Mouse (Mus musculus): ENCODE data around the gene Hist1h4i. TPM values are rescaled to one million over a fixed set of nuclear protein-coding genes. Genes with fewer than 3 reads are reported as not detected.
A peak's percentile ranks its signal among the peaks of the same experiment; 100 is the strongest.

The Hist1h4i gene
- polyA plus RNA-seq, 2 experiments, result 36.5 to 87.2 TPM

DNA sequence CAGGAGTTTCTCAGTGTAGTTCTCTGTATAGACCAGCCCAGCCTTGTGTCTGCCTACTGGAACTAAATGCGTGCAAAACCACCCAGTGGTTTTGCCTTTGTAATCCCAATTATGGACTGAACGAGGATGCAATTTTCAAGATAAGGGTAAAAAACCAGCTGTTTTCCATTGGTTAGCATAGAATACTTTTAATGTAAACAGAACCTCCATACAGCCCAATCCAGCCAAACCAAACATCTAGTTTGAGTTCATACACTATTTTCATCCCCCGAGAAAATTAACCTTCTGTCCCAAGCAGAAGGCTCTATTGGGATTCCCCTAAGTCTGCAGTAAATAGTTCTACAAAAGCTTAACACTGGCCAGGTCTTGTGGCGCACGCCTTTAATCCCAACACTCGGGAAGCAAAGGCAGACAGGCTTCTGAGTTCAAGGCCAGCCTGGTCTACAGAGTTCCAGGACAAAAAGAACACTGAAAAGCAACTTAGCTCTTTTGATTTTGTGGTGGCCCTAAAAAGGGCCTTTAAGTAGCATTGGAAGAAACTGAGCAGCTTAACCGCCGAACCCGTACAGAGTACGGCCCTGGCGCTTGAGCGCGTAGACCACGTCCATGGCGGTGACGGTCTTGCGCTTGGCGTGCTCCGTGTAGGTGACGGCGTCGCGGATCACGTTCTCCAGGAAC, 559 bp downstream of the Hist1h4i start:
- under 1% methylated on average over 17 of the region's 24 CpGs for WGBS (ENCODE audit: insufficient replicate concordance)
- DNase-seq (ENCODE audit: low read depth in 3 of 3, low spot score in 3 of 3) (peak in 2 of 3 experiments; percentile 69 to 87), ATAC-seq (ENCODE audit: insufficient read depth) (peak; percentile 44)
- H3K4me1 ChIP-seq (replicated peaks; ENCODE audit: control insufficient read depth in 2 of 2, insufficient read depth in 2 of 2, low read length in 1 of 2), result peaks cover 24 to 37% of the 10 kb centered on the region in 2 experiments
- no peaks in the 10 kb centered on the region for H3K36me3 ChIP-seq (replicated peaks; ENCODE audit: control insufficient read depth, insufficient read depth, low read depth)
- H3K4me3 ChIP-seq (ENCODE audit: insufficient read depth in 1 of 2, low read depth in 2 of 2, low read length in 2 of 2), result peak overlapping the region; percentile 63 to 67
- peak; percentile 30 for TF ChIP-seq EP300 (IDR thresholded peaks at IDR 0.05; ENCODE audit: low read depth)
- TF ChIP-seq CTCF (IDR thresholded peaks at IDR 0.05; ENCODE audit: low read depth), result no peak
- peak overlapping the region; percentile 91 for H3K9ac ChIP-seq (replicated peaks)
- peak overlapping the region; percentile 72 for H3K4me2 ChIP-seq (ENCODE audit: low read depth)
- no peaks in the 10 kb centered on the region for H3K9me3 ChIP-seq (ENCODE audit: control insufficient read depth, low read length)
- H3K27me3 ChIP-seq (ENCODE audit: control insufficient read depth, insufficient read depth, low read length), result no peaks in the 10 kb centered on the region
- H3K27ac ChIP-seq, result peak overlapping the region; percentile 100

DNA sequence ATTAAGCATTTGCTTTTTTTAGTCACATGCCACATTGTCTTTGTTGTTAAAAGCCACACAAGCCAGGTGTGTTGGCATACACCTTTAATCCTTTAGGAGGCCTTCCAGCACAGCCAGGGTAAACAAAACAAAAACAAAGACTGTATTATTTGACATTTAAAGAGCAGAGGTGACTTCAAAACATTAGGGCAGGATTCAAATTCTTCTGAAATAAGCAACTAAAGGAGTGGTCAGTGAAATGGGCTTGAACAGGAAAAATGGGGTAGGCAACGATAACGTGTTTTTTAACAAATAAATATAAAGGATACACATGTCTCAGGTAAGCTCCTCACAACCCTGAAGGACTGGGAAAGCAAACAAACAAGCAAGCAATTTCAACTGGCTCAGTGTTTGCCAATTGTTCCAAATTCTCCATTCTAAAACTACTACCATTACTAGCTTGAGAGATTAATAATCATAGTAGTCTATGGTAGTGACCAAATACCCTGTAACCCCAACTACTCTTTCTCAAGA, 1.2 kb downstream of the Hist1h4i start:
- 4% methylated on average over 2 of the region's 2 CpGs for WGBS (ENCODE audit: insufficient replicate concordance)
- DNase-seq (ENCODE audit: low read depth in 3 of 3, low spot score in 3 of 3), result no peak

GRCm38 (mm10) chr13:22039364-22039763, 1.8 kb downstream of the Hist1h4i start:
- Histone ChIP-seq H3K9me3 (ENCODE audit: control insufficient read depth, low read length) (no peaks in the 10 kb centered on the region), H3K36me3 (replicated peaks; ENCODE audit: control insufficient read depth, insufficient read depth, low read depth) (no peaks in the 10 kb centered on the region), H3K9ac (replicated peaks) (peak overlapping the region; percentile 91), H3K4me1 (replicated peaks; ENCODE audit: control insufficient read depth in 2 of 2, insufficient read depth in 2 of 2, low read length in 1 of 2) (peaks cover 18 to 26% of the 10 kb centered on the region in 2 experiments), H3K27me3 (ENCODE audit: control insufficient read depth, insufficient read depth, low read length) (no peaks in the 10 kb centered on the region), H3K27ac (peak overlapping the region; percentile 100), H3K4me3 (ENCODE audit: insufficient read depth in 1 of 2, low read depth in 2 of 2, low read length in 2 of 2) (peak overlapping the region; percentile 32 to 67; a peak in 3 of 4 replicates), H3K4me2 (ENCODE audit: low read depth) (peak overlapping the region; percentile 72)
- DNase-seq (ENCODE audit: low read depth in 3 of 3, low spot score in 3 of 3) (no peak), ATAC-seq (ENCODE audit: insufficient read depth) (no peak)
- TF ChIP-seq EP300 (IDR thresholded peaks at IDR 0.05; ENCODE audit: low read depth) (no peak), CTCF (IDR thresholded peaks at IDR 0.05; ENCODE audit: low read depth) (no peak)
- 54% methylated on average over 5 of the region's 5 CpGs for WGBS (ENCODE audit: insufficient replicate concordance)

More for the DNA sequence above, 1.2 kb downstream of the Hist1h4i start:
- peak overlapping the region; percentile 72 for H3K4me2 ChIP-seq (ENCODE audit: low read depth)
- no peaks in the 10 kb centered on the region for H3K27me3 ChIP-seq (ENCODE audit: control insufficient read depth, insufficient read depth, low read length)
- H3K36me3 ChIP-seq (replicated peaks; ENCODE audit: control insufficient read depth, insufficient read depth, low read depth), result no peaks in the 10 kb centered on the region
- no peak for ATAC-seq (ENCODE audit: insufficient read depth)
- no peak for TF ChIP-seq CTCF (IDR thresholded peaks at IDR 0.05; ENCODE audit: low read depth)
- H3K27ac ChIP-seq, result peak overlapping the region; percentile 100
- H3K4me1 ChIP-seq (replicated peaks; ENCODE audit: control insufficient read depth in 2 of 2, insufficient read depth in 2 of 2, low read length in 1 of 2), result peaks cover 23 to 31% of the 10 kb centered on the region in 2 experiments
- no peaks in the 10 kb centered on the region for H3K9me3 ChIP-seq (ENCODE audit: control insufficient read depth, low read length)
- H3K4me3 ChIP-seq (ENCODE audit: insufficient read depth in 1 of 2, low read depth in 2 of 2, low read length in 2 of 2), result peak overlapping the region; percentile 63 to 67
- peak overlapping the region; percentile 91 for H3K9ac ChIP-seq (replicated peaks)

DNA sequence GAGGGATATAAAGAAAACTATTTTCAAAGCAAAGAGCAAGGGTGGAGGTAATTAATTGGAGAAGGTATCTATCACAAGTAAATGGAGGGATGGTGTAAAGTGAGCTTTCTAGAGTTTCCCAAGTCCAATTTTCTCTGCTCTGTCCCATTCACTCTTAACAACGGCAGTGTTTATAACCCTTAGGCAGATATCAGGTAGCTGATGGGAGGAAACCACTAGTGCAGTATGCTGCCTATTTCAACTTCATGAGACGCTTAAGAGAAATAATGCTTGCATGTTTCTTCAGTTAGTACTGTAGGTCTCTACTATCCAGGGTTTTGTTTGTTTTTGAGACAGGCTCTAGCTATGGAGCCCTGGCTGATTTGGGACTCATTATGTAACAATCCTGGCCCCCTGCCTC, 3.7 kb downstream of the Hist1h4i start:
- Histone ChIP-seq H3K36me3 (replicated peaks; ENCODE audit: control insufficient read depth, insufficient read depth, low read depth) (no peaks in the 10 kb centered on the region), H3K9me3 (ENCODE audit: control insufficient read depth, low read length) (no peaks in the 10 kb centered on the region), H3K4me1 (replicated peaks; ENCODE audit: control insufficient read depth in 2 of 2, insufficient read depth in 2 of 2, low read length in 1 of 2) (peaks cover 18 to 34% of the 10 kb centered on the region in 2 experiments), H3K9ac (replicated peaks) (peak overlapping the region; percentile 78), H3K27me3 (ENCODE audit: control insufficient read depth, insufficient read depth, low read length) (no peaks in the 10 kb centered on the region), H3K4me2 (ENCODE audit: low read depth) (peak overlapping the region; percentile 72), H3K27ac (peak overlapping the region; percentile 100), H3K4me3 (ENCODE audit: insufficient read depth in 1 of 2, low read depth in 2 of 2, low read length in 2 of 2) (peak overlapping the region in 1 of 2 experiments; percentile 42; a peak in 3 of 4 replicates)
- WGBS (ENCODE audit: insufficient replicate concordance), result 38% methylated on average over 2 of the region's 2 CpGs
- no peak for ATAC-seq (ENCODE audit: insufficient read depth)
- no peak for DNase-seq (ENCODE audit: low read depth in 3 of 3, low spot score in 3 of 3)
- TF ChIP-seq EP300 (IDR thresholded peaks at IDR 0.05; ENCODE audit: low read depth), result no peak
- TF ChIP-seq CTCF (IDR thresholded peaks at IDR 0.05; ENCODE audit: low read depth), result no peak

DNA sequence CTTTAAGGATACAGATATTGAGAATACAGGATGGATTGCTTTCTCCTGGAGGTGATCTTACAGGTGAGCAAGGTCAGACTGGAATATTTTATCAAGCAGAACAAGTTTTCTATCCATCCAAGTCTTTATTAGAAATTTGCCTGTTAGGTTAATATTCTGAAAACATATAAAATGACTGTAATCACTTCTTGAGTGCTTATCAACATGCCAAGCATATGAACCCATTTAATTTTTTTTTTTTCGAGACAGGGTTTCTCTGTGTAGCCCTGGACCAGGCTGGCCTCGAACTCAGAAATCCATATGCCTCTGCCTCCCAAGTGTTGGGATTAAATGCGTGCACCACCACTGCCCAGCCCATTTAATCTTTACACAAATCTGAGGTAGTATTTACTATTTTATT, 4.2 kb downstream of the Hist1h4i start:
- no peak for DNase-seq (ENCODE audit: low read depth in 3 of 3, low spot score in 3 of 3)
- H3K27ac ChIP-seq, result peak overlapping the region; percentile 100
- WGBS (ENCODE audit: insufficient replicate concordance), result 22% methylated on average over 3 of the region's 3 CpGs
- peak overlapping the region; percentile 78 for H3K9ac ChIP-seq (replicated peaks)
- TF ChIP-seq CTCF (IDR thresholded peaks at IDR 0.05; ENCODE audit: low read depth), result no peak
- TF ChIP-seq EP300 (IDR thresholded peaks at IDR 0.05; ENCODE audit: low read depth), result no peak
- H3K4me1 ChIP-seq (replicated peaks; ENCODE audit: control insufficient read depth in 2 of 2, insufficient read depth in 2 of 2, low read length in 1 of 2), result peaks cover 18 to 31% of the 10 kb centered on the region in 2 experiments
- no peaks in the 10 kb centered on the region for H3K36me3 ChIP-seq (replicated peaks; ENCODE audit: control insufficient read depth, insufficient read depth, low read depth)
- ATAC-seq (ENCODE audit: insufficient read depth), result no peak
- H3K27me3 ChIP-seq (ENCODE audit: control insufficient read depth, insufficient read depth, low read length), result no peaks in the 10 kb centered on the region
- H3K9me3 ChIP-seq (ENCODE audit: control insufficient read depth, low read length), result no peaks in the 10 kb centered on the region
- H3K4me2 ChIP-seq (ENCODE audit: low read depth), result peak overlapping the region; percentile 72
- peak overlapping the region; percentile 42 to 67 for H3K4me3 ChIP-seq (ENCODE audit: insufficient read depth in 1 of 2, low read depth in 2 of 2, low read length in 2 of 2)

Data from liver, embryonic 14.5 days (tissue).